Mouse (Mus musculus): ENCODE results near the gene Agrn. TPM values are rescaled to one million over a fixed set of nuclear protein-coding genes. Genes with fewer than 3 reads are reported as not detected.

Agrn gene
- polyA plus RNA-seq, 1 experiment from 2014 or later: 142 TPM

DNA sequence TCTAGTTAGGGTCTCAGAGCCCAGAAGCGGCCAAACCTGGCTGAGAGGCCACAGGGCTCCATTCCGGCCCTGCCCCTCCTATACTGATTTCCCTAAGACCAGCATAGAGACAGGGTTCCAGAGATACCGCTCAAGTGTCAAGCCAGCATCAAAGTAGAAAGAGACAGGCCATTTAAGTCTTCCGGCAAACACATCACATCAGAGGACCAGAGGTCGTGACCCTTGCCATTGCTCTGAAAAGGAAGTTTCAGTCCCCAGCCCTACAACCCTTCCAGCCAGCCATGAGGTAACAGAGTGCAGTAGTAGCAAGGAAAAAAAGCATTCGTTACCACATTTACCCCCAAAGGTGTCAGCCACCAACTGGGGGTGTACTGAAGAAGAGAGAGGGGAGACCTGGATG lies 2.9 kb downstream of the Agrn start:
- no peak overlapping the region for H3K27ac ChIP-seq (replicated peaks; ENCODE audit: low read depth, low read length)
- 33% methylated on average over 6 of the region's 6 CpGs for whole genome bisulfite sequencing
- peaks cover 41% of the 10 kb centered on the region for H3K36me3 ChIP-seq (ENCODE audit: control insufficient read depth, insufficient read depth, low read length)
- H3K4me3 ChIP-seq (replicated peaks; ENCODE audit: low read depth, low read length): no peak overlapping the region; the same call in 1 of the 2 replicates
- peaks cover 46% of the 10 kb centered on the region for H3K4me1 ChIP-seq (ENCODE audit: control insufficient read depth, insufficient read depth, low read length)
- ATAC-seq (ENCODE audit: low FRiP score, low TSS enrichment) (no peak), DNase-seq (no peak)
- H3K4me2 ChIP-seq (ENCODE audit: low read length): peak overlapping the region; percentile 88
- no peaks in the 10 kb centered on the region for H3K27me3 ChIP-seq (ENCODE audit: control insufficient read depth, insufficient read depth, low read length)
- peak overlapping the region; percentile 25; the same call in 1 of the 2 replicates for H3K9ac ChIP-seq (replicated peaks; ENCODE audit: low read length)
- no peaks in the 10 kb centered on the region for H3K9me3 ChIP-seq (ENCODE audit: control insufficient read depth, low read length)

- H3K9me3 ChIP-seq (ENCODE audit: control insufficient read depth, low read length): no peaks in the 10 kb centered on the region
- H3K36me3 ChIP-seq (ENCODE audit: control insufficient read depth, insufficient read depth, low read length): peaks cover 41% of the 10 kb centered on the region
- H3K9ac ChIP-seq (replicated peaks; ENCODE audit: low read length): peak overlapping the region; percentile 4; the same call in 1 of the 2 replicates
- H3K27me3 ChIP-seq (ENCODE audit: control insufficient read depth, insufficient read depth, low read length): no peaks in the 10 kb centered on the region
- no peak overlapping the region for H3K4me3 ChIP-seq (replicated peaks; ENCODE audit: low read depth, low read length)
- H3K27ac ChIP-seq (replicated peaks; ENCODE audit: low read depth, low read length): no peak overlapping the region
- H3K4me1 ChIP-seq (ENCODE audit: control insufficient read depth, insufficient read depth, low read length): peaks cover 50% of the 10 kb centered on the region
- WGBS: 67% methylated on average over 5 of the region's 5 CpGs
- H3K4me2 ChIP-seq (ENCODE audit: low read length): peak overlapping the region; percentile 88
- no peak for DNase-seq
- ATAC-seq (ENCODE audit: low FRiP score, low TSS enrichment): no peak
Observed at GRCm38 (mm10) chr4:156193906-156194305, 3.4 kb downstream of the Agrn start.

DNA sequence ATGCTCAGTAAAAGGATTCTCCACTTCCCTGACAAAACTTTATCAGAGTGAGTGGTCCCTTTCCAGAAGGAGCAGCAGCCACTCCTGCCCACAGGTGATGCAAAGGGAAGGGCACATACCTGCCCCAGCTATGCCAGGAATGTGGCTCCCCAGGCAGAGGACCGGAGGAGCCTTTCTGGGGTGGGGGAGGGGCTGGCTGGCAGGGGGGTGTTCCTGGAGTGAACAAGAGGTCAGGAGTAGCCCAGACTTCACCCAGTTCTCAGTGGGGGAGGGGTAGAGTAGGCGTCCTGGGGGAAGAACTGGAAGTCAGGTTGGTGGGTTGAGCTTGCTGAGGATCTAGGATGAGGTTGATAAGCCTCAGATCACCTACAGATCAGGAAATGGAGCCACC lies 4.1 kb downstream of the Agrn start:
- Histone ChIP-seq H3K36me3 (ENCODE audit: control insufficient read depth, insufficient read depth, low read length) (peaks cover 41% of the 10 kb centered on the region), H3K9me3 (ENCODE audit: control insufficient read depth, low read length) (no peaks in the 10 kb centered on the region), H3K4me1 (ENCODE audit: control insufficient read depth, insufficient read depth, low read length) (peaks cover 57% of the 10 kb centered on the region), H3K27ac (replicated peaks; ENCODE audit: low read depth, low read length) (no peak overlapping the region), H3K4me2 (ENCODE audit: low read length) (peak overlapping the region; percentile 3; the same call in 1 of the 2 replicates), H3K4me3 (replicated peaks; ENCODE audit: low read depth, low read length) (no peak overlapping the region), H3K27me3 (ENCODE audit: control insufficient read depth, insufficient read depth, low read length) (no peaks in the 10 kb centered on the region), H3K9ac (replicated peaks; ENCODE audit: low read length) (no peak overlapping the region; the same call in 1 of the 2 replicates)
- DNase-seq (no peak), ATAC-seq (ENCODE audit: low FRiP score, low TSS enrichment) (no peak)
- 43% methylated on average over 2 of the region's 2 CpGs for WGBS

DNA sequence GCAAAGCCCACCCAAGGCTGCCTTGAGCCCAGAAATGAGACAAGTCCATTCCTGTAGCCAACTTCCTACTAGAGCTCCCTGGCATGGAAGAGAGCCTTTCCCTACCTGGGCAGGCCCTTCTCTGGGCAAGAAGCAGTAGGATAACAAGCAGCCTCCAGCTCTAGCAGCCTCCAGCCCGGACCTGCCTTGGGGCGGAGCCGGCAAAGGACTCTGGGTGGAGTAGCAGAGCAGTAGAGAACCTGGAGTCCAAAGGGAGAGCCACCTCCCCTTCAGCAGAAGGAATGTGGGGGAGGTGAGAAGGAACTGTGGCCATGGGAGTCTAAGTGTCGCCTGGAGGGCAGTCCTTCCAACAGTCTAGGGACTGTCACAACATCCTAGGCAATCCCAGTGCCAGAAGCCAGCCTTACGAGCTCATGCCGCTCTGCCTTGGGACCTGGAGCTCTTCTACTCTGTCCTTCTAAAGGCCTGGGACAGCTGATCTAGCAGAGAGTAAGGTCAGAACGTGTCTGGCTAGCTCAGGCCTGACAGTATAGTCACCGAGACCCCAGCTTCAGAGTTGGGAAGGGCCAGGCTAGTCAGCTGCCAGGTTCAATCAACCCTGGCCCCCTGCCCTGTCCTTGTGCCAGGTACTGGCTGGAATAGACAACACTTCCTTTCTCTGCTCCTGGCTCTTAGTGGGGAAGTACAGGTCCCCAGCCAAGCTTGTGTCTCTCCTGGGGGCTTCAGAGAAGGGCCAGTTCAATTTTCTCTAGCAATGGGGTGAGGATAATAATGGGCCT lies 4.7 kb downstream of the Agrn start:
- ATAC-seq (ENCODE audit: low FRiP score, low TSS enrichment) (no peak), DNase-seq (no peak)
- Histone ChIP-seq H3K9ac (replicated peaks; ENCODE audit: low read length) (peak overlapping the region; percentile 21; the same call in 1 of the 2 replicates), H3K4me1 (ENCODE audit: control insufficient read depth, insufficient read depth, low read length) (peaks cover 63% of the 10 kb centered on the region), H3K4me3 (replicated peaks; ENCODE audit: low read depth, low read length) (no peak overlapping the region), H3K36me3 (ENCODE audit: control insufficient read depth, insufficient read depth, low read length) (peaks cover 41% of the 10 kb centered on the region), H3K4me2 (ENCODE audit: low read length) (peak overlapping the region; percentile 3; the same call in 1 of the 2 replicates), H3K27ac (replicated peaks; ENCODE audit: low read depth, low read length) (no peak overlapping the region), H3K27me3 (ENCODE audit: control insufficient read depth, insufficient read depth, low read length) (no peaks in the 10 kb centered on the region), H3K9me3 (ENCODE audit: control insufficient read depth, low read length) (no peaks in the 10 kb centered on the region)
- WGBS: 58% methylated on average over 8 of the region's 8 CpGs

DNA sequence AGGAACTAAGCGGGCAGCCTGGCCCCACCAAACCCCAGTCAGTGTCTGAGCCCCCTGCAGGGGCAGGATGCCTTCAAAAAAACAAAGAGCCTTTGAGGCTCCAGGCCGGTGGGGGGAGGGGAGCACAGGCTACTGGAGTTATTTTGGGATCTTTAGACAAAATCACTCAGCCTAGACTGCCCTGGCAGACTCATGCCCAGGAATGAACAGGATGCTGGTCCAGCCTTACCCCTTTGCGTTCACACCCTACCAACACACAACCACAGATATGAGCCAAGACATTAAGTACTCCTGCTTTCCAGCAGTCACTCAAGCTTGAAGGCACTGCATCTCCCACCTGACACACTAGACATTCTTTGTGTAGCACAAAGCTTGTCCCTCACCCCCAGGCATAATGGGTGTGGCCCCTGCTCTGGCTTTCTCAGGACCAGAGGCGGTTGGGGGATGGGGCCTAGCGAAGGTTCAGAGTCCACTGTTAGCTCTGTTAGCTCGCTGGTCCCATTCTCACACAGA lies 8.4 kb downstream of the Agrn start:
- 5% methylated on average over 6 of the region's 6 CpGs for WGBS

GRCm38 (mm10) chr4:156188162-156188810 lies 9.0 kb downstream of the Agrn start:
- H3K36me3 ChIP-seq (ENCODE audit: control insufficient read depth, insufficient read depth, low read length): peaks cover 35% of the 10 kb centered on the region
- H3K4me3 ChIP-seq (replicated peaks; ENCODE audit: low read depth, low read length): no peak overlapping the region
- no peaks in the 10 kb centered on the region for H3K27me3 ChIP-seq (ENCODE audit: control insufficient read depth, insufficient read depth, low read length)
- no peak for DNase-seq
- H3K4me2 ChIP-seq (ENCODE audit: low read length): peak overlapping the region; percentile 28
- 0 out of 2 replicates have a peak, but pooled peaks have one; percentile 6 for ATAC-seq (ENCODE audit: low FRiP score, low TSS enrichment)
- H3K9ac ChIP-seq (replicated peaks; ENCODE audit: low read length): no peak overlapping the region; the same call in 1 of the 2 replicates
- no peaks in the 10 kb centered on the region for H3K9me3 ChIP-seq (ENCODE audit: control insufficient read depth, low read length)
- WGBS: 22% methylated on average over 5 of the region's 5 CpGs
- H3K27ac ChIP-seq (replicated peaks; ENCODE audit: low read depth, low read length): peak overlapping the region; percentile 70
- peaks cover 78% of the 10 kb centered on the region for H3K4me1 ChIP-seq (ENCODE audit: control insufficient read depth, insufficient read depth, low read length)

More for the DNA sequence above, 8.4 kb downstream of the Agrn start:
- H3K27me3 ChIP-seq (ENCODE audit: control insufficient read depth, insufficient read depth, low read length): no peaks in the 10 kb centered on the region
- H3K4me1 ChIP-seq (ENCODE audit: control insufficient read depth, insufficient read depth, low read length): peaks cover 72% of the 10 kb centered on the region
- H3K27ac ChIP-seq (replicated peaks; ENCODE audit: low read depth, low read length): peak overlapping the region; percentile 70
- ATAC-seq (ENCODE audit: low FRiP score, low TSS enrichment) (peak; percentile 57), DNase-seq (peak; percentile 78)
- H3K4me2 ChIP-seq (ENCODE audit: low read length): peak overlapping the region; percentile 28
- peaks cover 36% of the 10 kb centered on the region for H3K36me3 ChIP-seq (ENCODE audit: control insufficient read depth, insufficient read depth, low read length)
- H3K9me3 ChIP-seq (ENCODE audit: control insufficient read depth, low read length): no peaks in the 10 kb centered on the region
- H3K4me3 ChIP-seq (replicated peaks; ENCODE audit: low read depth, low read length): no peak overlapping the region
- H3K9ac ChIP-seq (replicated peaks; ENCODE audit: low read length): peak overlapping the region; percentile 31; the same call in 1 of the 2 replicates

- DNase-seq: peak; percentile 86
- WGBS: 1% methylated on average over 31 of the region's 31 CpGs
- peak; percentile 51 for ATAC-seq (ENCODE audit: low FRiP score, low TSS enrichment)
- Histone ChIP-seq H3K4me3 (replicated peaks; ENCODE audit: low read depth, low read length) (peak overlapping the region; percentile 57), H3K4me2 (ENCODE audit: low read length) (peak overlapping the region; percentile 91), H3K9ac (replicated peaks; ENCODE audit: low read length) (peak overlapping the region; percentile 88), H3K27me3 (ENCODE audit: control insufficient read depth, insufficient read depth, low read length) (no peaks in the 10 kb centered on the region), H3K27ac (replicated peaks; ENCODE audit: low read depth, low read length) (peak overlapping the region; percentile 97), H3K36me3 (ENCODE audit: control insufficient read depth, insufficient read depth, low read length) (peaks cover 14% of the 10 kb centered on the region), H3K4me1 (ENCODE audit: control insufficient read depth, insufficient read depth, low read length) (peaks cover 90% of the 10 kb centered on the region), H3K9me3 (ENCODE audit: control insufficient read depth, low read length) (no peaks in the 10 kb centered on the region)
Observed at GRCm38 (mm10) chr4:156185950-156186850, 11.1 kb downstream of the Agrn start.

DNA sequence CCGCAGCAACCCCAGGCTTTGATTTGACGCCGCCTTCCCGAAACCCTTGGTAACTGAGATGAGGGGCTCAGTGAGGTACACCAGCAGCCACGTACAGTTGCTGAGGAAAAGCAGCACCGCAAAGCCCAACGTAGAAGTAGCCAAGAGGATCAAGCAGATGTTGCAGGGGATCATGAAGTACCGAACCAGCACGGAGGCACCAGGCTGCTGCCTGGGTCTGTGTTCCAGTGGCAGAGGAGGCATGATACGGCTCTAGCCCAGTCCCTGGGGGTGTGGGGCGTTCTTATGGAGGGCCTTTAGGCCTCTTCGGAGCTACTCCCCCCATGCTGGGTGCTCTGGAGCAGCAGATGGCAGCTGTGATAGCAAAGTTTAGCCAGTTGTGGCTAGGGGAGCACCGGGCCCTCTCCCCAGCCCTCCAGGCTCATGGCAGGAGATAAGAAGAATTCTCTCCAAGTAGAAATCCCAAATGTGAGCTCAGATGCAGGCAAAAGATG lies 11.8 kb downstream of the Agrn start:
- H3K27ac ChIP-seq (replicated peaks; ENCODE audit: low read depth, low read length): peak overlapping the region; percentile 97
- peak overlapping the region; percentile 88 for H3K9ac ChIP-seq (replicated peaks; ENCODE audit: low read length)
- H3K4me3 ChIP-seq (replicated peaks; ENCODE audit: low read depth, low read length): peak overlapping the region; percentile 57
- WGBS: 21% methylated on average over 13 of the region's 13 CpGs
- DNase-seq: peak; percentile 53
- no peaks in the 10 kb centered on the region for H3K27me3 ChIP-seq (ENCODE audit: control insufficient read depth, insufficient read depth, low read length)
- no peak for ATAC-seq (ENCODE audit: low FRiP score, low TSS enrichment)
- peaks cover 12% of the 10 kb centered on the region for H3K36me3 ChIP-seq (ENCODE audit: control insufficient read depth, insufficient read depth, low read length)
- H3K4me1 ChIP-seq (ENCODE audit: control insufficient read depth, insufficient read depth, low read length): peaks cover 88% of the 10 kb centered on the region
- H3K4me2 ChIP-seq (ENCODE audit: low read length): peak overlapping the region; percentile 91
- no peaks in the 10 kb centered on the region for H3K9me3 ChIP-seq (ENCODE audit: control insufficient read depth, low read length)
